Mouse (Mus musculus) adrenal gland, adult 2 months (tissue): ENCODE results near the gene Bax. TPM values are rescaled to one million over a fixed set of nuclear protein-coding genes. Genes with fewer than 3 reads are reported as not detected.
A peak's percentile ranks its signal among the peaks of the same experiment; 100 is the strongest.

Experiments
- DNase-seq: peaks from one replicate; pipeline ENCODE4 v3.0.0; 2021
- polyA plus RNA-seq: library from polyadenylated mRNA; depleted of rRNA; stranded (reverse); fragments of >200 nt; gene quantifications from 2 replicates; pipeline ENCODE4 v1.2.3, GENCODE M21; 2012
- total RNA-seq, 2 experiments: library from RNA; stranded (reverse); gene quantifications; 2 replicates each; pipeline ENCODE4 v1.2.3; 2021

Gene Bax
- total and polyA plus RNA-seq, 3 experiments, result 52.5 to 148 (median 60.6) TPM

DNA sequence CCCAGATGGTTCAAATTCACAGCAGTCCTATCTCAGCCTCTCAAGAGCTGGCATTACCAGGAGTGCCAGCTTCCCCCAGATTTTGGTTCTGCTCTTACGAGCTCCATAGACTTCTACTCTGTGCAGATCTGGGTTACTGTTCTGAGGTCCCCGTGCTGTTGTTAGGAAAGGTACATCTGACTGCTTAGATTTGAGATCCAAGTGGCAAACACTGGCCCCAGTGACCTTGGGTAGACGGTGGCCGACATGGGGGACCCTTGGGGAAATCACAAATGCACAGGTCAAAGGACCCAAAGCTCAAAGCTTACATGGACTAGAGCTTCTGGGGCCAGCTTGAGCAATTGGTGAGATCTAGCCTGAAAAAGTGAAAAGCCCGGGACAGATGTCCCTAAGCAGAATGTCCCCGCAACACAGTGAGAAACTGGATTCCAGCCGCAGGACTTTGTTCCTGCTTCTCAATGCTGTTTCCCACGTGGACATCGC, 9.9 kb downstream of the Bax start:
- DNase-seq, result no peak

DNA sequence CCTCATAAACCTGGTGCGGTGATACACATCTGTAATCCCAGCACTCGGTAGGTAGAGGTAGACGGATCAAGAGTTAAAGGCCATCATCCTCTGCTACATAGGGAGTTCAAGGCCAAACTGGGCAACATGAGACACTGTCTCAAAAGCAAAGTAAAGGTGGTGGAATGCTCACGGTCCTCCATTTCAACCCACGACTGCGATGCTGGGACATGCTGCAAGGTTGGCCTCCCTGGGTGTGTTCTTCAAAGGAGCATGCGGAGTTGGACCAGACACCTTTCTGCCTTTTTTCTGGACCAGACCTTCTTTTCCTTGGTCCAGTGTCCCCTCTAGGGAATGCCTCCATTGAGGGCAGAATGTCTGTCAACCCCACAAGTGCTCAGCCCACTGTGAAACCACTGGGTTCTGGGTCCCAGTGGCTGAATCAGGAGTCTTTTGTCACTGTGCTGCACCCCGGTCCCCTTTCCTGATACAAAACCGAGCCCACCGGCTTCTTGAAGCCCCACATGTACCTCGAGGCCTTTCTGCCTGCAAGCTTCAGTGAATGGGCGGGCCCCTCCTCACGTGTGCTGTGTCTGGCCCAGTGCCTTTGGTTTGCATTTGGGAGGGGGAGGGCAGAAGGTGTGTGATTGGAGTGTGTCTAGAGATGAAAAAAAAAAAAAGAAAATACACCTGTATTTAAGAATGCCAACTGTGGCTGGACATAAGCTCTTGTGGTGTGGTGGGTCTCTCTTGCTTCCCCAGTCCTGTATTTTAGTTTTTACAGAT, 10.6 kb downstream of the Bax start:
- DNase-seq, result no peak

DNA sequence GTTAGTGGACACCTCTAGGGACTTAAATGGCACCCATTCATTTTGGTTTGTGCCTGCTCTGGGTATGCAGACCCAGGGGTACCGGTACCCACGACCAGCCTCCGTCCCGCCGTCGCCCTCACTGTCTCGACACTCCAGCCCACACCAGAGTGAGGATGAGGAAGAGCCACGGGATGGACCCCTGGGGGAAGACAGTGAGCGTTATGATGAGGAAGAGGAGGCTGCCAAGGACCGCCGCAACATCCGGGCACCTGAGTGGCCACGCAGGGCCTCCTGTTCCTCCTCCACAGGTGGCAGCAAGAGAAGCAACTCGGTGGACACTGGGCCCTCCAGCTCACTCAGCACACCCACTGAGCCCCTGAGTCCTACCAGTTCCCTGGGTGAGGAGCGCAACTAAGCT, 11.7 kb downstream of the Bax start:
- no peak for DNase-seq

DNA sequence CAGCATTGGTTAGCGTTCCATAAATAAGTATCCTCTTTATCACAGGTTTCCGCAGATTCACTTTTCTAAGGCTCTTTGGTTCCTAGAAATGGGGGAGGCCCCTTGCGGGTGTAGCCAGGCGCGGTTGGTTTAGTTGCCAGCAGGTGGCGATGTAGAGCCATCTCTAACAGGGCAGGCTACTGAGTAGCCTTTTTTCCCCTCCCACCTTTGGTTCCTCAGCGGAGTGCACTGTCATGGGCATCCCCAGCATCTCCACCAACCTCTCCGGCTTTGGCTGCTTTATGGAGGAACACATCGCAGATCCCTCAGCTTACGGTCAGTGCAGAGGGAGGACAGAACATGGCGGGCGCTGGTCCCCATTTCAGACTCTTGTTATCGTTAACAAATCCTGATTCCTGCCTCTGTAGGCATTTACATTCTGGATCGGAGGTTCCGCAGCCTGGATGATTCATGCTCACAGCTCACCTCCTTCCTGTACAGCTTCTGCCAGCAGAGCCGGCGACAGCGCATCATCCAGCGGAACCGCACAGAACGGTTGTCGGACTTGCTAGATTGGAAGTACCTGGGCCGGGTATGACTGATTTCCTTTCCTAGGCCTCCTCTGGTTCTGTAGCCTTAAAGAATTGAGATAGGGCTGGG, 15.2 kb downstream of the Bax start:
- DNase-seq, result peak; percentile 86

DNA sequence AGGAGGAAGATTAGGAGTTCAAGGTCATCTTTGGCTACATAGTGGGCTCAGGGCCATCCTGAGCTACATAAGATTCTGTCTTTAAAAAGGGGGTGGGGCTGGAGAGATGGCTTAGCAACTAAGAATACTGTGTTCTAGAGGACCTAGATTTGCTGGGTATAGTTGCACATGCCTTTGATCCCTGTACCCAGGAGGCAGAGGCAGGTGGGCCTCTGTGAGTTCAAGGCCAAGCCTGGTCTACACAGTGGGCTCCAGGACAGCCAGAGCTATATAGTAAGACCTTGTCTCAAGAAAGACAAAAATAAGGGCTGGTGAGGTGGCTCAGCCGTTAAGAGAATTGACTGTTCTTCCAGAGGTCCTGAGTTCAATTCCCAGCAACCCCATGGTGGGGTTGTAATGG, 16.7 kb downstream of the Bax start:
- no peak for DNase-seq

- no peak for DNase-seq
These were observed 19.2 kb downstream of the Bax start for GRCm38 (mm10) chr7:45447325-45447990.

GRCm38 (mm10) chr7:45446589-45446988, 20.1 kb downstream of the Bax start:
- no peak for DNase-seq

DNA sequence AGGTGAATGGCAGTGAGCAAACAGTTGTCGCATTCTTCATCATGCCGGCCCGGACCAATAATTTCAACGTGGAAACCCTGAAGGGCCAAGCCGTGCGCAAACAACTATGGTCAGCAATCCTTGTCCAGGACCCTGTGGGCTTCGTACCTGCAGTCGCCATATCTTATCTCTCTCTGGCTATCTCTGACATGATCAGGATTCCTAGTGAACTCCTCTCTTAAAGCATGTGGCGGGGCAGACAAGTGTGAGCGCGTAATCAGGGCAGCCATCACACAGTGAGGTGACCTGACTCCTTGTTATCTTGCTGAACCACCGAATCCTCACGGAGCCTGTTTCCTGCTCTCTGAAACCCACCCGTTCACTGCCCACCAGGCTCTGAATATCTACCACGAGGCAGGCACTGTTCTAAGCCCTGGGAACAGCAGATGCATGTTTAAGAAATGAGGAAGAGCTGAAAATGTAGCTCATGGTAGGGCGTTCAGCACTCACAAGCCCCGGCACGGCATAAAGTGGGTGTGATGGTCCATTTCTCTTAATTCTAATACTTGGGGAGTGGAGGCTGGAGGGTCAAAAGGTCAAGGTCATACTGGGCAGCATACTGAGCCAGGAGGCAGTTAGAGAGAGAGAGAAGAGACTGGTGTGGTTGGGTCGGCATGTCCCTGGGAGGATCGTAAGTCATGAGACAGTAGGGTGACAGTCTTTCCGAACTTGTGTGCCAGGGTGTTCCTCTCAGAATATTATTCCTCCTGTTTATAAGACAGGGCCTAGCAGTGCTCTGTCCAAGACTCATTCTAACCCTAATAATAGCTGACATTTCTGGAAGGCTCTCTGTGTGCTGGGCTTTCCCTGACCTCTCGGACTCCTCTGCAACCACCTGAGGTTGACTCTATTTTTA, 22.9 kb downstream of the Bax start:
- DNase-seq, result no peak

DNA sequence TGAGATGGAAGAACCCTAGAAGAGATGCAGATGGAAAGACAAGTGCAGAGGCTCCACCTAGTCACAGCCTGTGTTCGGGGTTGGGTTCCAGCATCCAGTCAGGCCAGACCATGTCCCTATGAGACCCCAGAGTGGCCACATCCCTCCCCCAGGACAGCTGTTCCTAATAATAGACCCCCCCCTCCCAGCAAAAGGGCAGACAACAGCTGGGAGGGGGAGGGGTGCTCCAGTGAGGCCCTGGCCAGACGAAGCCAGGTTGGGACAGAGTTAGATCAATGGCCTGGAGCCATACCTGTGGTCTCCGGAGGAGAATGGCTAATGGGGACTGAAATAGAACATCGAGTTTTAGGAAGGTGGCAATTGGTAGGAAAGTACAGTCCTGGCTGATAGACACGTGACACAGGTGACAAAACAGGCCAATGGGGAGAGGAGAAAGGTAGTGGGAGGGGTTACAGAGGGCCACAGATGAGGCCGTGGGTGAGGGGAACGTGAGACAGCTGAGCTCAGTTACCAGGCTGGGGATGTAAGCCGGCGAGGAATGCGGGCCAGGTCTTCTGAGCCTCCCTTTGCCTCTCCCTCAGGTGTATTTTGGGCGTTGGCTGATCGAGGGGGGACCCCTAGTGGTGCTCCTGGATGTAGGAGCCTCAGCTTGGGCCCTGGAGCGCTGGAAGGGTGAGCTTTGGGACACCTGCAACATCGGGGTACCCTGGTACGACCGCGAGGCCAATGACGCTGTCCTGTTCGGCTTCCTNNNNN, 29.0 kb downstream of the Bax start, which contains the start of gene Ruvbl2:
TSS of gene Ruvbl2 (minus strand) at position 576 of the 756 bp plus-strand sequence.
- no peak for DNase-seq

- no peak for DNase-seq
These were observed 29.7 kb downstream of the Bax start for GRCm38 (mm10) chr7:45437046-45437445.

DNA sequence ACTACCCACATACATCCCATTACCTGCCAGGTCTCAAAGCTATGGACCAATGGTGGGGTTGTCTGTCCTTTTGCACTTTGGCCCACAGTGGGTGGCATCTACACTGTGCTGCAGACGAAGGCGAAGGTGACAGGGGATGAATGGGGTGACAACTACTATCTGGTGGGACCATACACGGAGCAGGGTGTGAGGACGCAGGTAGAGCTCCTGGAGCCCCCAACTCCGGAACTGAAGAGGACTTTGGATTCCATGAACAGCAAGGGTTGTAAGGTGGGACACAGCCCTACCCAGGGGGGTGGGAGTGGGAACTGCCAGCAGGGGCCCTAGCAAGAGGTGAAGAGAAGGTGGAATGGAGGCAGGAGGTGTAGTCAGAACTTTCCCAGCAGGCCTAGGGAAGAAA, 30.3 kb downstream of the Bax start:
- no peak for DNase-seq

- DNase-seq, result no peak
These were observed 31.7 kb downstream of the Bax start for GRCm38 (mm10) chr7:45435038-45435437.

GRCm38 (mm10) chr7:45434203-45435015, 32.3 kb downstream of the Bax start, which contains the start of gene Gys1:
Gene Gys1 (plus strand): TSS chr7:45434844.
- DNase-seq, result peak; percentile 100

GRCm38 (mm10) chr7:45433835-45434202, 32.9 kb downstream of the Bax start:
- no peak for DNase-seq

DNA sequence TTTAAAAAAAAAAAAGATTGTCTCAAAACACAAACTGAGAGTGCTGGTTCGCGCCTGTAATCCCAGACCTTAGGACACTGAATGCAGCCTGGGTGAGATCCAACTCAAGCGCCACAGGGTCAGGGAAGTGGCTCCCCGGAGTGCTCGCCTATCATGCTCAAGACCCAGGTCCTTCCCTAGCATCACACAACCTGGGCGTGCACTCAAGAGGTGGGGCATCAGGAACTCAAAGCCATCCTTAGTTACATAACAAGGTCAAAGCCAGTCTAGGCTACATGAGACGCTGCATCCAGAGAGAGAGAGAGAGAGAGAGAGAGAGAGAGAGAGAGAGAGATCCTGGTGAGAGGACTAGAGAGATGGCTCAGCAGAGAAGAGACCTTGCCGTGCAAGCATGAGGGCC, 40.1 kb downstream of the Bax start:
- DNase-seq, result no peak

DNA sequence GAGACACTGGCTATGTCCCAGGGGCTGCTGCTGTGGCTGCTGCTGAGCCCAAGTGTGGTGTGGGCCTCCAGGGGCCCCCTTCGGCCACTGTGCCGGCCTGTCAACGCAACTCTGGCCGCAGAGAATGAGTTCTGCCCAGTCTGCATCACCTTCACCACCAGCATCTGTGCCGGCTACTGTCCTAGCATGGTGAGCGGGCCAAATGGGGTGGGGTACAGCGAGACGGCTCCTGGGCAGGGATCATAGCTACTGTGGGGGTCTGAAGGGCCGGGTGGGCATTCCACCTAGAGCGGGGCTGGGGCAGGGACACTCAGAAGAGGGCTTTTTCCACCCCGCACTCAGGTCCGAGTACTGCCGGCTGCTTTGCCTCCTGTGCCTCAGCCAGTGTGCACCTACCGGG, 45.5 kb downstream of the Bax start:
- no peak for DNase-seq

- DNase-seq, result no peak
These were observed 46.1 kb downstream of the Bax start, which contains the start of gene Lhb for GRCm38 (mm10) chr7:45420615-45420919. Gene Lhb (plus strand): TSS chr7:45420820.

- DNase-seq, result no peak
These were observed 46.7 kb downstream of the Bax start for GRCm38 (mm10) chr7:45419859-45420614.

GRCm38 (mm10) chr7:45417962-45418492, 48.7 kb downstream of the Bax start:
- no peak for DNase-seq
